Mouse (Mus musculus) testis, adult 2 months (tissue): Measurements from ENCODE around the gene Dkk2.

Source experiments
- CTCF ChIP-seq: fragments of 200-500 bp; IDR thresholded peaks from 2 replicates; pipeline ENCODE4 v1.5.1; 2012; ENCODE audit warnings: low read depth, mild to moderate bottlenecking, inconsistent platforms, low read length, moderate library complexity; ENCODE audit not compliant: control insufficient read depth, insufficient read depth, insufficient replicate concordance
- POLR2A ChIP-seq: fragments of 200-500 bp; IDR thresholded peaks from 2 replicates; pipeline ENCODE4 v1.6.1; 2012; ENCODE audit warnings: low read depth, mild to moderate bottlenecking, inconsistent platforms, low read length, moderate library complexity; ENCODE audit not compliant: control insufficient read depth

DNA sequence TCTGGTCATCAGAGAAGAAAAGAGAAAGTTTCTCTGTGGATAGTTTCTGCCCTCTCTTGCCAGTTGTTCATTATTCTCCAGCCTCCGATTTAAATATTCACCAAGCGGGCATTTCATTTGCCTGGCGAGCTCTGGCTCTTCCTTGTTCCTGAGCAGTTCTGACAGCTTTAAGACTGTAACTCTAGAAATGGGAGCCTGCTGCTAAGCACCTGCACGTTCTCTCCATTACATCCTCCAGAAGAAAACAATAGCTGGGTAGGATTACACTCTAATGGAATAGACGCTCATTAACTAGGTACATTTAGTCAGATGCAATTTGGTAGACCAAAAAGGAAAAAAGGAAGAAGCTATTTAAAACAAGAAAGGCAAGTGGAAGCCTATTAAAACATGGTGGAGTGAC, 36.3 kb downstream of the Dkk2 start:
- no peak for TF ChIP-seq POLR2A
- TF ChIP-seq CTCF: no peak
